Mouse (Mus musculus): ENCODE data around the gene Olfr1225. TPM values are rescaled to one million over a fixed set of nuclear protein-coding genes. Genes with fewer than 3 reads are reported as not detected.

Olfr1225 gene
- polyA plus RNA-seq, 2 experiments, result not detected

DNA sequence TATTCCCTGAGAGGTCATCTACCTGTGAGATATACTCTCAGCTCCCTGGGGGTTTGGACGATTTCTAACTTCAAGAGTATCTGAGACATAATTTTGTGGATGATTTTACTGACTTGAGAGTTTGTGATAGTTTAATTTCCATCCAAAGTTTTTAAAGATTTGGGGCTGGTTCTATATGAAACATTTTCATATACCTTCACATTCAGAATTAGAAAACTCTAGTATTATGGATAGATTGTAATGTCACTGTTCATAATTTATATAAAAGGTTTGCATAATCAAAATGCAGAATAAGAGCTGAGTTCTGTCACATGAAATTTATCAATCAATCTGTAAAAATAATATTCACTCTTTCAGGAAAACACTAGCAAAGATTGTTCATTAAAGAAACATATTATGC, 23.0 kb downstream of the Olfr1225 start, which contains the start of gene Olfr1223:
Olfr1223 (minus strand) TSS at position 101 of the 400 bp plus-strand sequence.
- no peaks in the 10 kb centered on the region for H3K9me3 ChIP-seq (ENCODE audit: control insufficient read depth, low read length)
- no peak within 1 kb of the TSS for H3K4me2 ChIP-seq (replicated peaks; ENCODE audit: low read depth, low read length, severe bottlenecking)
- no peak within 1 kb of the TSS for H3K9ac ChIP-seq (ENCODE audit: low read depth, low read length, severe bottlenecking)
- WGBS, result 55% methylated on average over 1 of the region's 1 CpGs
- no peaks in the 10 kb centered on the region for H3K27me3 ChIP-seq (ENCODE audit: control insufficient read depth, insufficient read depth, low read length)
- DNase-seq (ENCODE audit: low spot score), result no peak
- no peak within 1 kb of the TSS for H3K27ac ChIP-seq (replicated peaks; ENCODE audit: low read depth, low read length)
- TF ChIP-seq POLR2A (IDR thresholded peaks at IDR 0.05; ENCODE audit: borderline replicate concordance, extremely low read depth, insufficient read depth, insufficient read length), result no peak
- no peaks in the 10 kb centered on the region for H3K36me3 ChIP-seq (ENCODE audit: control insufficient read depth, insufficient read depth, low read length)
- no peaks in the 10 kb centered on the region for H3K4me1 ChIP-seq (ENCODE audit: control insufficient read depth, insufficient read depth, low read length)
- no peak within 1 kb of the TSS for H3K4me3 ChIP-seq (replicated peaks; ENCODE audit: low read length)
- ATAC-seq (ENCODE audit: low FRiP score, low read depth), result no peak

- DNase-seq (ENCODE audit: low spot score) (no peak), ATAC-seq (ENCODE audit: low FRiP score, low read depth) (no peak)
- no peaks in the 10 kb centered on the region for H3K36me3 ChIP-seq (ENCODE audit: control insufficient read depth, insufficient read depth, low read length)
- no peak for TF ChIP-seq POLR2A (IDR thresholded peaks at IDR 0.05; ENCODE audit: borderline replicate concordance, extremely low read depth, insufficient read depth, insufficient read length)
- H3K4me1 ChIP-seq (ENCODE audit: control insufficient read depth, insufficient read depth, low read length), result no peaks in the 10 kb centered on the region
- WGBS, result 76% methylated on average over 3 of the region's 3 CpGs
- no peaks in the 10 kb centered on the region for H3K9me3 ChIP-seq (ENCODE audit: control insufficient read depth, low read length)
- no peak within 1 kb of the TSS for H3K4me3 ChIP-seq (replicated peaks; ENCODE audit: low read length)
- H3K27ac ChIP-seq (replicated peaks; ENCODE audit: low read depth, low read length), result no peak within 1 kb of the TSS
- no peak within 1 kb of the TSS for H3K4me2 ChIP-seq (replicated peaks; ENCODE audit: low read depth, low read length, severe bottlenecking)
- no peak within 1 kb of the TSS for H3K9ac ChIP-seq (ENCODE audit: low read depth, low read length, severe bottlenecking)
- H3K27me3 ChIP-seq (ENCODE audit: control insufficient read depth, insufficient read depth, low read length), result no peaks in the 10 kb centered on the region
These were observed 41.5 kb downstream of the Olfr1225 start, which contains the start of gene Olfr1222 for GRCm38 (mm10) chr2:89132954-89133353. TSS of gene Olfr1222 (minus strand) at chr2:89133054.

Other genes with a start within 250 kb of the Olfr1225 start
- gene Olfr1211, start 236.6 kb downstream of the Olfr1225 start, polyA plus RNA-seq (2012; rRNA removed), result not detected in 2 replicates
- gene Olfr1211, start 236.6 kb downstream of the Olfr1225 start, polyA plus RNA-seq (2014; fragmentation: Nextera tagmentation; extraction: Ambion mirVana), result not detected in 2 replicates
- gene Olfr1212, start 220.7 kb downstream of the Olfr1225 start, polyA plus RNA-seq (2012; rRNA removed), result not detected in 2 replicates
- not detected in 2 replicates for gene Olfr1212, start 220.7 kb downstream of the Olfr1225 start, polyA plus RNA-seq (2014; fragmentation: Nextera tagmentation; extraction: Ambion mirVana)
- not detected in 2 replicates for gene Gm13762, start 194.4 kb downstream of the Olfr1225 start, polyA plus RNA-seq (2012; rRNA removed)
- not detected in 2 replicates for gene Gm13762, start 194.4 kb downstream of the Olfr1225 start, polyA plus RNA-seq (2014; fragmentation: Nextera tagmentation; extraction: Ambion mirVana)
- gene Olfr1214, start 182.0 kb downstream of the Olfr1225 start, polyA plus RNA-seq (2012; rRNA removed), result not detected in 2 replicates
- gene Olfr1214, start 182.0 kb downstream of the Olfr1225 start, polyA plus RNA-seq (2014; fragmentation: Nextera tagmentation; extraction: Ambion mirVana), result not detected in 2 replicates
- gene Olfr1215, start 167.7 kb downstream of the Olfr1225 start, polyA plus RNA-seq (2012; rRNA removed), result not detected in 2 replicates
- not detected in 2 replicates for gene Olfr1215, start 167.7 kb downstream of the Olfr1225 start, polyA plus RNA-seq (2014; fragmentation: Nextera tagmentation; extraction: Ambion mirVana)
- not detected in 2 replicates for gene Olfr1216, start 156.3 kb downstream of the Olfr1225 start, polyA plus RNA-seq (2012; rRNA removed)
- not detected in 2 replicates for gene Olfr1216, start 156.3 kb downstream of the Olfr1225 start, polyA plus RNA-seq (2014; fragmentation: Nextera tagmentation; extraction: Ambion mirVana)
- not detected in 2 replicates for gene Olfr1217, start 142.6 kb downstream of the Olfr1225 start, polyA plus RNA-seq (2012; rRNA removed)
- not detected in 2 replicates for gene Olfr1217, start 142.6 kb downstream of the Olfr1225 start, polyA plus RNA-seq (2014; fragmentation: Nextera tagmentation; extraction: Ambion mirVana)
- not detected in 2 replicates for gene Olfr1218, start 113.5 kb downstream of the Olfr1225 start, polyA plus RNA-seq (2012; rRNA removed)
- gene Olfr1218, start 113.5 kb downstream of the Olfr1225 start, polyA plus RNA-seq (2014; fragmentation: Nextera tagmentation; extraction: Ambion mirVana), result not detected in 2 replicates
- gene Olfr1219, start 91.2 kb downstream of the Olfr1225 start, polyA plus RNA-seq (2012; rRNA removed), result not detected in 2 replicates
- not detected in 2 replicates for gene Olfr1219, start 91.2 kb downstream of the Olfr1225 start, polyA plus RNA-seq (2014; fragmentation: Nextera tagmentation; extraction: Ambion mirVana)
- not detected in 2 replicates for gene Olfr1220, start 67.8 kb downstream of the Olfr1225 start, polyA plus RNA-seq (2012; rRNA removed)
- not detected in 2 replicates for gene Olfr1220, start 67.8 kb downstream of the Olfr1225 start, polyA plus RNA-seq (2014; fragmentation: Nextera tagmentation; extraction: Ambion mirVana)
- gene Olfr1221, start 57.4 kb downstream of the Olfr1225 start, polyA plus RNA-seq (2012; rRNA removed), result not detected in 2 replicates
- gene Olfr1221, start 57.4 kb downstream of the Olfr1225 start, polyA plus RNA-seq (2014; fragmentation: Nextera tagmentation; extraction: Ambion mirVana), result not detected in 2 replicates
- gene Olfr1222, start 41.6 kb downstream of the Olfr1225 start, polyA plus RNA-seq (2012; rRNA removed), result not detected in 2 replicates
- not detected in 2 replicates for gene Olfr1222, start 41.6 kb downstream of the Olfr1225 start, polyA plus RNA-seq (2014; fragmentation: Nextera tagmentation; extraction: Ambion mirVana)
- not detected in 2 replicates for gene Olfr1223, start 23.1 kb downstream of the Olfr1225 start, polyA plus RNA-seq (2012; rRNA removed)
- gene Olfr1223, start 23.1 kb downstream of the Olfr1225 start, polyA plus RNA-seq (2014; fragmentation: Nextera tagmentation; extraction: Ambion mirVana), result not detected in 2 replicates
- not detected in 2 replicates for gene Olfr1224-ps1, start 10.6 kb downstream of the Olfr1225 start, polyA plus RNA-seq (2012; rRNA removed)
- gene Olfr1224-ps1, start 10.6 kb downstream of the Olfr1225 start, polyA plus RNA-seq (2014; fragmentation: Nextera tagmentation; extraction: Ambion mirVana), result not detected in 2 replicates
- gene Olfr1226, start 25.4 kb upstream of the Olfr1225 start, polyA plus RNA-seq (2012; rRNA removed), result not detected in 2 replicates
- not detected in 2 replicates for gene Olfr1226, start 25.4 kb upstream of the Olfr1225 start, polyA plus RNA-seq (2014; fragmentation: Nextera tagmentation; extraction: Ambion mirVana)
- not detected in 2 replicates for gene Olfr1228, start 79.4 kb upstream of the Olfr1225 start, polyA plus RNA-seq (2012; rRNA removed)
- not detected in 2 replicates for gene Olfr1228, start 79.4 kb upstream of the Olfr1225 start, polyA plus RNA-seq (2014; fragmentation: Nextera tagmentation; extraction: Ambion mirVana)
- not detected in 2 replicates for gene Olfr1229, start 113.3 kb upstream of the Olfr1225 start, polyA plus RNA-seq (2012; rRNA removed)
- not detected in 2 replicates for gene Olfr1229, start 113.3 kb upstream of the Olfr1225 start, polyA plus RNA-seq (2014; fragmentation: Nextera tagmentation; extraction: Ambion mirVana)
- gene Olfr1230, start 122.6 kb upstream of the Olfr1225 start, polyA plus RNA-seq (2012; rRNA removed), result not detected in 2 replicates
- not detected in 2 replicates for gene Olfr1230, start 122.6 kb upstream of the Olfr1225 start, polyA plus RNA-seq (2014; fragmentation: Nextera tagmentation; extraction: Ambion mirVana)
- gene Olfr1231, start 132.4 kb upstream of the Olfr1225 start, polyA plus RNA-seq (2012; rRNA removed), result not detected in 2 replicates
- gene Olfr1231, start 132.4 kb upstream of the Olfr1225 start, polyA plus RNA-seq (2014; fragmentation: Nextera tagmentation; extraction: Ambion mirVana), result not detected in 2 replicates
- not detected in 2 replicates for gene Olfr1232, start 155.0 kb upstream of the Olfr1225 start, polyA plus RNA-seq (2012; rRNA removed)
- not detected in 2 replicates for gene Olfr1232, start 155.0 kb upstream of the Olfr1225 start, polyA plus RNA-seq (2014; fragmentation: Nextera tagmentation; extraction: Ambion mirVana)
- gene Olfr1233, start 167.7 kb upstream of the Olfr1225 start, polyA plus RNA-seq (2012; rRNA removed), result not detected in 2 replicates
- gene Olfr1233, start 167.7 kb upstream of the Olfr1225 start, polyA plus RNA-seq (2014; fragmentation: Nextera tagmentation; extraction: Ambion mirVana), result not detected in 2 replicates
- not detected in 2 replicates for gene Olfr1234, start 190.2 kb upstream of the Olfr1225 start, polyA plus RNA-seq (2012; rRNA removed)
- not detected in 2 replicates for gene Olfr1234, start 190.2 kb upstream of the Olfr1225 start, polyA plus RNA-seq (2014; fragmentation: Nextera tagmentation; extraction: Ambion mirVana)
- not detected in 2 replicates for gene Olfr1238, start 235.0 kb upstream of the Olfr1225 start, polyA plus RNA-seq (2012; rRNA removed)
- not detected in 2 replicates for gene Olfr1238, start 235.0 kb upstream of the Olfr1225 start, polyA plus RNA-seq (2014; fragmentation: Nextera tagmentation; extraction: Ambion mirVana)
- not detected in 2 replicates for gene Olfr1239, start 245.7 kb upstream of the Olfr1225 start, polyA plus RNA-seq (2012; rRNA removed)
- gene Olfr1239, start 245.7 kb upstream of the Olfr1225 start, polyA plus RNA-seq (2014; fragmentation: Nextera tagmentation; extraction: Ambion mirVana), result not detected in 2 replicates